Mouse (Mus musculus) thymus, adult 2 months (tissue): ENCODE measurements around the gene Pxmp4. TPM values are rescaled to one million over a fixed set of nuclear protein-coding genes. Genes with fewer than 3 reads are reported as not detected.
A peak's percentile ranks its signal among the peaks of the same experiment; 100 is the strongest.

ENCODE experiments used
- DNase-seq: peaks from one replicate; pipeline ENCODE4 v3.0.0; 2021
- H3K27ac ChIP-seq: fragments of 200-500 bp; 2 replicates; pipeline ENCODE4 v1.5.1; 2012; ENCODE audit warnings: low read length, control low read depth; ENCODE audit not compliant: control insufficient read depth, insufficient read depth
- H3K27me3 ChIP-seq: fragments of 200-500 bp; 2 replicates; pipeline ENCODE4 v1.6.1; 2012; ENCODE audit warnings: mild to moderate bottlenecking, low read length, moderate library complexity, mixed read lengths; ENCODE audit not compliant: control insufficient read depth, insufficient read depth
- H3K36me3 ChIP-seq: fragments of 200-500 bp; 2 replicates; pipeline ENCODE4 v1.6.1; 2012; ENCODE audit warnings: mild to moderate bottlenecking, low read length, moderate library complexity; ENCODE audit not compliant: control insufficient read depth, insufficient read depth
- H3K4me1 ChIP-seq: fragments of 200-500 bp; replicated peaks from 2 replicates; pipeline ENCODE4 v1.6.1; 2012; ENCODE audit warnings: low read length; ENCODE audit not compliant: control insufficient read depth, insufficient read depth
- H3K4me3 ChIP-seq: fragments of 200-500 bp; 2 replicates; pipeline ENCODE4 v1.5.1; 2012; ENCODE audit warnings: mild to moderate bottlenecking, low read length, control low read depth, moderate library complexity; ENCODE audit not compliant: control insufficient read depth, insufficient read depth
- CTCF ChIP-seq: fragments of 200-500 bp; IDR thresholded peaks from 2 replicates; pipeline ENCODE4 v1.5.1; 2012; ENCODE audit warnings: mild to moderate bottlenecking, control low read depth, low read length, moderate library complexity, borderline replicate concordance; ENCODE audit not compliant: control insufficient read depth, poor library complexity, insufficient read depth; ENCODE audit errors: extremely low read depth
- POLR2A ChIP-seq: fragments of 200-500 bp; IDR thresholded peaks from 2 replicates; pipeline ENCODE4 v1.6.1; 2012; ENCODE audit warnings: mild to moderate bottlenecking, low read length, control low read depth, moderate library complexity; ENCODE audit not compliant: control insufficient read depth, poor library complexity, insufficient read depth; ENCODE audit errors: extremely low read depth
- WGBS: fragments of 180-500 bp; shearing (Covaris S2); methylation state at CpG from one replicate; pipeline ENCODE4 v1.1.7; 2018; 5-methylcytosine and 5-hydroxymethylcytosine counted together
- polyA plus RNA-seq: library from polyadenylated mRNA; depleted of rRNA; stranded (reverse); fragments of >200 nt; gene quantifications from 2 replicates; pipeline ENCODE4 v1.2.3, GENCODE M21; 2012

The Pxmp4 gene
- polyA plus RNA-seq, 1 experiment, result 70.7 TPM

DNA sequence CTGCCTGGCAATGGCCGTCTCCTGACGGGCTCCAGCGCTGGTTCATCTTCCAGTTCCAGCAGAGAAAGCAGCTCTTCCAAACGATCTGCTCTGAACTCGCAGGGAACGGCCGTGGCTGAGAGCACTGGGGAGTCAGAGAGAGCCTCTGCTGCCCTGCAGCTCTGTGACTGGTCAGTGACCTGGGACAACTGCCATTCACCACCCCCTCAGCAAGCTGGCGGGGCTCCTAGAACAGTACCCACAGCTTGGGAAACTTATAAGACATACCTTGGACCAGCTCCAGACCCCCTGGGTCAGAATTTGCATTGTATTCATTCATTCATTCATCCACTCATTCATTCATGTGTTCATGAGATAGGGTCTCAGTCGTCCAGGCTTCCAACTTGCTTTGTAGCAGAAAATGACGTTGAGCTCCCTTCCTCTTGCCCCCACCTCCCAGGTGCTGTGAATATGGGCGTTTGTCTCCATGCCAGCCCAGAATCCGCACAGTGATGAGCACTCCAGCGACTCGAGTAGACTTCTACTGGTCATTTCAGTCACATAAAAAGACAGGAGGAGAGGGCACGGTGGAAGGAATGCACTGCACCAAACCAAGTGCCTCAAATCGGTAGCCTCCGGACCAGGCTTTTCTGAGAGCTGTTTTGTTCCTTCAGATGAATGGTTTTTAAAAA is 18.4 kb downstream of the Pxmp4 start:
- Histone ChIP-seq H3K4me3 (no peak overlapping the region), H3K27ac (no peak overlapping the region), H3K4me1 (no peaks in the 10 kb centered on the region), H3K36me3 (peaks cover 25% of the 10 kb centered on the region), H3K27me3 (no peaks in the 10 kb centered on the region)
- no peak for TF ChIP-seq POLR2A
- no peak for TF ChIP-seq CTCF
- no peak for DNase-seq
- 87% methylated on average over 17 of the region's 17 CpGs for WGBS

DNA sequence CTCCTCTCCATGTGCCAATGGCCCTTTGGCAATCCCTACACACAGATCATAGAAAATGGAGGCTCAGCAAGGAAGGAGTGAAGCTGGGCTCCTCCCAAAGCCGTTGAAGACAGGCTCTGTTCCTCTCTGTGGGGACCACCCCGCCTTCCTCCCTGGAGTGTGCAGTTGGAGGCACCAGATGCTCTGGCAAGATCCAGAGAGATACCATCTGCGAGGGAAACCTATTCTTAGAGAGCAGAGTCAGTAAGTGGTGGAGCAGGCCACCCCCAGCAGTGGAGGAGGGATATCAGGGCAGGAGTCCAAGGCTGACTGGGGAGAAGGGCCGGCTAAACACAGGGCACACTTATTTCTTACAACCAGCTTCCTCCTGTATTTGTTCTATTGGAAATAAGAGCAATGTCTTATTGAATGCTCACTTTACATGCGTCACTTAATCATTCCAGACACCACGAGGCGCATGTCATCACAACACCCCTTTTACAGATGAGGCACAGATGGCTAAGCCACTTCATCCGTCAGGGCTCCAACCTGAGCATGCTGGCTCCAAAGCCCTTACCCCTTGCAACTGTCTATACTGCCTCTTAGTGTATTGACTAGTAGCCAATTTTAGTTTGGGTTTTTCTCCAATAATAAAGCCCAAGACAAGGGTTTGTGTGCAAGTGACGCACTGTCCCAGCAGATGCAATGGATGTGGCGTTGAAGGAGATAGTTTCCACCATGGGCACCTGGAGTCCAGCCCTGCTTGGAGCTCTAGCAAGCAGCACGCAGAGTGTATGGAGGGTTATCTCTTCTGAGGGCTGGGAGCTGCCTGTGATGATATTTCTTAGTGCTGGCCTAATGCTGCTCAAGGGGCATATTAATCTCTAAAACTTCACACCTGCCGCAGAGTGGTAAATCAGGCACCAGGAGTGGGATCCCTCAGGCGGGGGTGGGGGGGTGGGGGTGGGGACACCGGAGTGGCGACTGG is 19.3 kb downstream of the Pxmp4 start:
- WGBS, result 80% methylated on average over 15 of the region's 15 CpGs

GRCm38 (mm10) chr2:154581421-154581820 is 22.1 kb downstream of the Pxmp4 start:
- no peak for DNase-seq
- H3K27ac ChIP-seq, result no peak overlapping the region
- no peak overlapping the region for H3K4me3 ChIP-seq
- no peak for TF ChIP-seq POLR2A
- TF ChIP-seq CTCF, result no peak
- H3K36me3 ChIP-seq, result peaks cover 7% of the 10 kb centered on the region; the same call in 1 of the 2 replicates
- WGBS, result 100% methylated on average over 1 of the region's 1 CpGs
- peaks cover 12% of the 10 kb centered on the region for H3K4me1 ChIP-seq
- no peaks in the 10 kb centered on the region for H3K27me3 ChIP-seq

More for the DNA sequence above, 19.3 kb downstream of the Pxmp4 start:
- DNase-seq, result no peak
- Histone ChIP-seq H3K4me1 (no peaks in the 10 kb centered on the region), H3K27me3 (no peaks in the 10 kb centered on the region), H3K27ac (no peak overlapping the region), H3K36me3 (peaks cover 25% of the 10 kb centered on the region), H3K4me3 (no peak overlapping the region)
- TF ChIP-seq CTCF (no peak), POLR2A (no peak)

DNA sequence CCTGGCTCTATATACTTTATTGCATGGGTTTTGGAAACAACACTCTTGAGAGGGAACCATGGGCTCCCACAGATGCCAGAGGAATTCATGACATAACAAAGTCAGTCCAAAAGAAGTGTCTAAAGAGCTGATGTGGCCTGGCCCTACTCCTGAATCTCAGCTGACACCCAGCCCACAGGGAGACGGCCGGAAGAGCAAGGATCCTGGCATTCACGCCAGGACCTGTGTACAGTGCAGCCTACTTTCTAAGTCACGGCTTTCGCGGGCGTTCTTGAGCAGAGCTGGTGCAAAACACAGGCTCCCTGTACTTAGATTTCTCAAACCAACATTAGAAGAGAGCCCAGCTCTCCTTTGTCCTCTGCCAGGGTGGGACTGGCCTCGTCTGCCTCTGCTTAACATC is 22.9 kb downstream of the Pxmp4 start:
- peaks cover 16% of the 10 kb centered on the region for H3K4me1 ChIP-seq
- DNase-seq, result no peak
- no peak overlapping the region for H3K4me3 ChIP-seq
- H3K27me3 ChIP-seq, result no peaks in the 10 kb centered on the region
- 93% methylated on average over 8 of the region's 8 CpGs for WGBS
- H3K27ac ChIP-seq, result no peak overlapping the region
- TF ChIP-seq POLR2A, result no peak
- TF ChIP-seq CTCF, result no peak
- H3K36me3 ChIP-seq, result peaks cover 2% of the 10 kb centered on the region; the same call in 1 of the 2 replicates

DNA sequence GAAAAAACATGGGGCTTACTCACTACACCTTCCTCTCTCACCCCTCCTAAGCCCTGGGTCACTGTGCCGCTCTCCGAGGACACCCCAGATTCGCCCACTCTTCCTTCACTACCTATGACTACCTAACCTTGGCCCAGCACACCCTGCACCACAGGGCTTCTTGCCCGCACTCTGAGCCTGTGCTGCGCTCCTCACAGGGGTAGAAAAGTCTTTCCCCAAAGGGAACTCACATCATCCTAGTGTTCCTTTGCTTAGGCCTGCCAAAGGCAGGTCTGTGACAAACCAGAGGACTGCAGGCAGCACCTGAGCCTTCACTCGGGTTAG is 25.8 kb downstream of the Pxmp4 start:
- DNase-seq, result no peak
- no peaks in the 10 kb centered on the region for H3K36me3 ChIP-seq
- 95% methylated on average over 6 of the region's 6 CpGs for WGBS
- H3K4me1 ChIP-seq, result peaks cover 20% of the 10 kb centered on the region
- no peak for TF ChIP-seq POLR2A
- no peak overlapping the region for H3K4me3 ChIP-seq
- H3K27ac ChIP-seq, result peak overlapping the region; percentile 6; the same call in 1 of the 2 replicates
- no peaks in the 10 kb centered on the region for H3K27me3 ChIP-seq

DNA sequence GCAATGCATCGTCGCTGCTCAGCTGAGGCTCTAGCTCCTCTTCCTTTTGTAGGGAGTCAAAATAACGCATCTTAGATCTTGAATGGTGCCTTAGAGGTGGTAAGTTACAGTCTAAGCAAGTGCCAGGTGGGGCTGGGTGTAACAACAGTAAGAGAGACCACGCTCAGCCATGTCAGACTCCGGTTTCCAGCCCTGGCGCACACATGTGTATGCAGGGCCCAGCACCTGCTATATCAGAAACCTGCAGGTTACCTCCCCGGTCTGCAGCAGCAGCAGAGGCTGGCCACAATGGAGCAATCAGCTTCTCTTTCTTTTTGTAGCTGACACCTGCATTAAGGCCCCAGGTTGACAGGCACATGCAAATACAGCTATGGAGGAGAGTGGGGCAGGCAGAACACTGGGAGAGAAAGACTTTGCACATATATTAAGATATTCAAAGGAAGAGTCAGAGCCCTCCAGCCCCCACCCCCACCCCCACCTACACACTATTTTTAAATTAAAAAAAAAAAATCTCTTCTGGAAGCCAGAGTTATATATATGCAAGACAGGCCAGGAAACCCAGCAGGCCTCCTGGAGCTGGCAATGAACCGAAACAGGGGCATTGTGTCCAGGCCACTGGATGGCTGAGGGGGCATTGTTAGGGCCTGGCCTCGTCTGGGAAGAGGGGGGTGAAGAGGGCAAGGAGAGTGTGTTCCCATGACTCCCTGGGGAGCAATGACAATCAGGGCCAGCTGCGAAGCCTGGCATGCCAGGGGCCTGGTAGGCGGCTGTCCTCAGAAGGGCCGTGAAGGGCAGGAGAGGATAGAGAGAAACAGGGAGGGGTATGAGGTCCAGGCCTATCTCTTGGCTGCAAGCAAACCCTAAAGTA is 26.4 kb downstream of the Pxmp4 start:
- WGBS, result 41% methylated on average over 12 of the region's 12 CpGs
- TF ChIP-seq POLR2A, result no peak
- TF ChIP-seq CTCF, result no peak
- peak; percentile 55 for DNase-seq

More for the DNA sequence above, 26.4 kb downstream of the Pxmp4 start:
- Histone ChIP-seq H3K4me1 (peaks cover 20% of the 10 kb centered on the region), H3K27me3 (no peaks in the 10 kb centered on the region), H3K4me3 (no peak overlapping the region), H3K27ac (peak overlapping the region; percentile 64), H3K36me3 (no peaks in the 10 kb centered on the region)
